Mouse (Mus musculus) frontal cortex, postnatal 25 days (tissue): ENCODE results near the gene Btbd35f18.
"Not testable (repeated sequence)": the region's sequence is repeated elsewhere in the genome, so short reads cannot be mapped to it uniquely, and the experiment has no call there.

Experiments
- DNase-seq, 2 experiments: peaks; one replicate each; pipeline ENCODE4 v3.0.0; 2022; ENCODE audit warnings: low spot score in 2 of 2

Gene Btbd35f18

DNA sequence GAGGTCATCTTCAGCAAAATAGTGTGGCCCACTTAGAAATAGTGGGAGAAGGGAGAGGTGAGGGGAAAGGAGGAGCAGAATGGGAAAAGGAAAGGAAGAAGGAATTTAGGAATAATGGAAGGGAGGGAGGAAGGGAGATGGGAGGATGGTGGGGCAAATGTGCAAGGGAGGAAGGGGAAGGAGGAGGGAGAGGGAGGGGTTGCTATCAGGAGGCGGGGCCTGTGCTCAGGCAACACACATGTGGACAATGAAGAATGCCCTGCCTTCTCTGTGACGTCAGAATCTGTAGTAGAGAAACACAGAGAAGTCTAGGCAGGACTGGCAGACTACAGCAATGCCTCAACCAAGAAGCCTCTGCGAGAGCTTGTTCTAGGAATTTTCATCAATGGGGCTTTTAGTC lies at the start of gene Btbd35f18:
Btbd35f18 (plus strand) TSS at position 301 of the 400 bp plus-strand sequence.
- DNase-seq = not testable (repeated sequence)
